Mouse (Mus musculus) gastrocnemius, postnatal 4 days (tissue): ENCODE measurements at regions not wholly inside any gene's neighbourhood (a gene's known extent, or its start where the extent isn't known, plus 50 kb on each side); places are given as distances from the start of the nearest gene placed in this dataset.

Source experiments
- DNase-seq, 2 experiments: peaks; one replicate each; pipeline ENCODE4 v3.0.0; 2021 to 2022; ENCODE audit warnings: low spot score in 2 of 2, mixed read lengths in 2 of 2

- DNase-seq, result no peak
These were observed 87.2 kb upstream of the Agbl1 start for GRCm38 (mm10) chr7:76142455-76142854.

GRCm38 (mm10) chr7:76146385-76146784 lies 83.3 kb upstream of the Agbl1 start:
- DNase-seq, result no peak

- no peak for DNase-seq
These were observed 72.8 kb upstream of the Agbl1 start for GRCm38 (mm10) chr7:76156869-76157268.

- no peak for DNase-seq
These were observed 65.5 kb upstream of the Agbl1 start for GRCm38 (mm10) chr7:76164191-76164590.

GRCm38 (mm10) chr7:76164735-76165630 lies 64.7 kb upstream of the Agbl1 start:
- DNase-seq, result no peak

- DNase-seq, result no peak
These were observed 59.2 kb upstream of the Agbl1 start for GRCm38 (mm10) chr7:76170481-76170880.

GRCm38 (mm10) chr7:76176235-76176634 lies 53.5 kb upstream of the Agbl1 start:
- DNase-seq, result no peak

GRCm38 (mm10) chr7:76177420-76177819 lies 52.3 kb upstream of the Agbl1 start:
- DNase-seq, result no peak
